Mouse (Mus musculus) C2C12 (cell line): ENCODE results near the gene Gm20388. TPM values are rescaled to one million over a fixed set of nuclear protein-coding genes. Genes with fewer than 3 reads are reported as not detected.

Experiments used
- H3K27me3 ChIP-seq: one replicate; pipeline ENCODE4 v1.6.1; 2011; ENCODE audit not compliant: control insufficient read depth, insufficient read depth, insufficient read length
- H3K36me3 ChIP-seq: one replicate; pipeline ENCODE4 v1.6.1; 2011; ENCODE audit not compliant: control insufficient read depth, insufficient read depth
- H3K4me3 ChIP-seq: one replicate; pipeline ENCODE4 v1.5.1; 2011; ENCODE audit warnings: mild to moderate bottlenecking, control low read depth; ENCODE audit not compliant: poor library complexity, insufficient read depth, severe bottlenecking
- H3K79me2 ChIP-seq: one replicate; pipeline ENCODE4 v1.6.1; 2011; ENCODE audit not compliant: control insufficient read depth, insufficient read depth
- H3K79me3 ChIP-seq: one replicate; pipeline ENCODE4 v1.6.1; 2011; ENCODE audit warnings: low read depth, control low read depth
- H3ac ChIP-seq: one replicate; pipeline ENCODE3; 2011; ENCODE audit warnings: low read depth; ENCODE audit not compliant: control insufficient read depth, insufficient read length
- CEBPB ChIP-seq: IDR thresholded peaks from one replicate; pipeline ENCODE4 v1.6.1; 2011; ENCODE audit warnings: low read depth, mild to moderate bottlenecking, control low read depth, moderate library complexity
- CTCF ChIP-seq: IDR thresholded peaks from one replicate; pipeline ENCODE4 v1.5.1; 2011; ENCODE audit not compliant: control insufficient read depth, insufficient read depth, insufficient read length
- FOSL1 ChIP-seq: IDR thresholded peaks from one replicate; pipeline ENCODE4 v1.8.0; 2011; ENCODE audit warnings: mild to moderate bottlenecking, low read length; ENCODE audit not compliant: poor library complexity, insufficient read depth, severe bottlenecking
- MAX ChIP-seq: IDR thresholded peaks from one replicate; pipeline ENCODE4 v1.6.1; 2011; ENCODE audit warnings: mild to moderate bottlenecking, control low read depth
- MYOD1 ChIP-seq: IDR thresholded peaks from one replicate; pipeline ENCODE4 v1.6.1; 2011; ENCODE audit warnings: low read depth; ENCODE audit not compliant: control insufficient read depth, insufficient read length
- MYOG ChIP-seq: IDR thresholded peaks from one replicate; pipeline ENCODE4 v1.6.1; 2011; ENCODE audit not compliant: control insufficient read depth, insufficient read length; ENCODE audit errors: extremely low read depth
- USF1 ChIP-seq: IDR thresholded peaks from one replicate; pipeline ENCODE4 v1.6.1; 2011; ENCODE audit warnings: low read depth, mild to moderate bottlenecking, control low read depth, moderate library complexity
- polyA plus RNA-seq: library from polyadenylated mRNA; unstranded; fragments of >200 nt; fragmentation: generic; extraction: Trizol; gene quantifications from one replicate; pipeline ENCODE4 v1.2.1, GENCODE M21; 2012; ENCODE audit warnings: missing spikeins

Gm20388 gene
- polyA plus RNA-seq, 1 experiment: 15.0 TPM

GRCm38 (mm10) chr8:119897069-119897468 is 13.6 kb upstream of the Gm20388 start:
- Histone ChIP-seq H3K27me3 (no peaks in the 10 kb centered on the region), H3ac (no peak overlapping the region), H3K79me2 (no peaks in the 10 kb centered on the region), H3K4me3 (no peak overlapping the region), H3K79me3 (no peaks in the 10 kb centered on the region), H3K36me3 (no peaks in the 10 kb centered on the region)
- no peak for TF ChIP-seq FOSL1
- TF ChIP-seq MYOG: no peak
- no peak for TF ChIP-seq MYOD1
- TF ChIP-seq CEBPB: no peak
- no peak for TF ChIP-seq MAX
- no peak for TF ChIP-seq USF1
- no peak for TF ChIP-seq CTCF

- Histone ChIP-seq H3K36me3 (no peaks in the 10 kb centered on the region), H3ac (no peak overlapping the region), H3K79me2 (no peaks in the 10 kb centered on the region), H3K4me3 (no peak overlapping the region), H3K27me3 (no peaks in the 10 kb centered on the region), H3K79me3 (no peaks in the 10 kb centered on the region)
- TF ChIP-seq CEBPB (no peak), MYOD1 (no peak), USF1 (no peak), CTCF (no peak), MYOG (no peak), FOSL1 (no peak), MAX (no peak)
These were observed 12.7 kb upstream of the Gm20388 start for GRCm38 (mm10) chr8:119897933-119898332.

GRCm38 (mm10) chr8:119901349-119901748 is 9.3 kb upstream of the Gm20388 start:
- no peak for TF ChIP-seq MYOD1
- no peak for TF ChIP-seq MYOG
- TF ChIP-seq MAX: no peak
- TF ChIP-seq FOSL1: no peak
- no peak for TF ChIP-seq USF1
- no peak for TF ChIP-seq CEBPB
- no peak for TF ChIP-seq CTCF
- H3K79me3 ChIP-seq: no peaks in the 10 kb centered on the region
- H3K36me3 ChIP-seq: no peaks in the 10 kb centered on the region
- no peaks in the 10 kb centered on the region for H3K27me3 ChIP-seq
- no peak overlapping the region for H3ac ChIP-seq
- no peak overlapping the region for H3K4me3 ChIP-seq
- no peaks in the 10 kb centered on the region for H3K79me2 ChIP-seq

GRCm38 (mm10) chr8:119901952-119902351 is 8.7 kb upstream of the Gm20388 start:
- TF ChIP-seq CEBPB (no peak), USF1 (no peak), FOSL1 (no peak), MYOD1 (no peak), CTCF (no peak), MAX (no peak), MYOG (no peak)
- Histone ChIP-seq H3K79me2 (no peaks in the 10 kb centered on the region), H3K36me3 (no peaks in the 10 kb centered on the region), H3K79me3 (no peaks in the 10 kb centered on the region), H3K4me3 (no peak overlapping the region), H3ac (no peak overlapping the region), H3K27me3 (no peaks in the 10 kb centered on the region)

GRCm38 (mm10) chr8:119904323-119904911 is 6.2 kb upstream of the Gm20388 start:
- TF ChIP-seq CTCF (no peak), MYOD1 (no peak), USF1 (no peak), MYOG (no peak), CEBPB (no peak), MAX (no peak), FOSL1 (no peak)
- no peaks in the 10 kb centered on the region for H3K79me3 ChIP-seq
- no peaks in the 10 kb centered on the region for H3K27me3 ChIP-seq
- no peak overlapping the region for H3K4me3 ChIP-seq
- H3ac ChIP-seq: no peak overlapping the region
- no peaks in the 10 kb centered on the region for H3K36me3 ChIP-seq
- no peaks in the 10 kb centered on the region for H3K79me2 ChIP-seq
